Mouse (Mus musculus) small intestine, adult 2 months (tissue): ENCODE measurements at regions not wholly inside any gene's neighbourhood (a gene's known extent, or its start where the extent isn't known, plus 50 kb on each side); places are given as distances from the start of the nearest gene placed in this dataset.

Experiments
- CTCF ChIP-seq: fragments of 200-500 bp; IDR thresholded peaks from 2 replicates; pipeline ENCODE4 v1.5.1; 2012; ENCODE audit warnings: low read depth, mild to moderate bottlenecking, control low read depth, inconsistent platforms, low read length, moderate library complexity, mixed read lengths; ENCODE audit not compliant: insufficient replicate concordance, insufficient read length; ENCODE audit errors: extremely low read depth
- POLR2A ChIP-seq: fragments of 200-500 bp; IDR thresholded peaks from 2 replicates; pipeline ENCODE4 v1.6.1; 2012; ENCODE audit warnings: low read depth, mild to moderate bottlenecking, control low read depth, inconsistent platforms, low read length, moderate library complexity

DNA sequence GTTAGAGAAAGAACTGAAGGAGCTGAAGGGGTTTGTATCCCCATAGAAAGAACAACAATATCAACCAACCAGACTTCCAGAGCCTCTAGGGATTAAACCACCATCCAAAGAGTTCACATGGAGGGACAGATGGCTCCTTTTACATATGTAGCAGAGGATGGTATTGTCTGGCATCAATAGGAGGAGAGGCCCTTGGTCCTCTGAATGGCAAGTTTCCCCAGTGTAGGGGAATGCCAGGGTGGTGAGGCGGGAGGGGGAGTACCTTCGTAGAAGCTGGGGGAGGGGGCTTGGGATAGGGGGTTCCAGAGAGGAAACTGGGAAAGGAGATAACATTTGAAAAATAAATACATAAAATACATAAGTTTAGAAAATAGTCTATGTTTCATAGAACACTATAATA lies 1162.6 kb upstream of the Adgrl4 start:
- no peak for TF ChIP-seq POLR2A
- no peak for TF ChIP-seq CTCF
